Mouse (Mus musculus): ENCODE results near the gene Krtcap2. TPM values are rescaled to one million over a fixed set of nuclear protein-coding genes. Genes with fewer than 3 reads are reported as not detected.

The Krtcap2 gene
- polyA plus RNA-seq, 1 experiment from 2014 or later, result 294 TPM

DNA sequence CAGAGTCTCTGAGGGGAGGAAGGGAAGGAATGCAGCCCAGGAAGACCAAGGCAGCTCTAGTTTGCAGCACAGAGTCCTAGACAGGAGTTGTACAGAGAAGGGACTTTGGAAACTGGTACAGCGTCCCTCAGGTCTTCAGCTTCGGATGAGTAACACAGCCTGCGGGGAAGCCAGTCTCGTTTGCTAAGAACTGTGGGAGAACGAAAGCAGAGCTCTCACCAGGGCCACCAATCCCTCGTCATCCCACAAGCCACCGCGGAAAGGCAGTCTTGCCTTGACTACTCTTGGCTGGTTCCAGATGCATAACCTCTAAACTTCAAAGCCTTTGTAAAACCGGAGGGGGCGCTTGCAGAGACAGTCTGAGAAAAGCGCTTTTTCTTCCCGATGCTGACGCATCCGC lies 53.7 kb downstream of the Krtcap2 start:
- H3K27me3 ChIP-seq, result no peaks in the 10 kb centered on the region
- ATAC-seq (ENCODE audit: insufficient number of reproducible peaks, low FRiP score, low TSS enrichment, low read depth), result no peak
- 0 out of 2 replicates have a peak overlapping the region, but pooled peaks have one; percentile 7 for H3K9ac ChIP-seq
- 3% methylated on average over 14 of the region's 14 CpGs for WGBS
- H3K4me1 ChIP-seq, result peaks cover 18% of the 10 kb centered on the region; the same call in 1 of the 2 replicates
- H3K4me2 ChIP-seq (replicated peaks), result peak overlapping the region; percentile 57
- H3K36me3 ChIP-seq, result no peaks in the 10 kb centered on the region
- H3K27ac ChIP-seq (replicated peaks), result no peak overlapping the region
- peak overlapping the region; percentile 25 for H3K4me3 ChIP-seq (replicated peaks)
- no peaks in the 10 kb centered on the region for H3K9me3 ChIP-seq (replicated peaks)

MicroRNA genes within 50 kb of the gene (microRNA counts, 519-probe panel; counts per million panel counts)
- microRNA mmu-miR-92b, result 1,657 counts per million, percentile 18 among the panel's probes with 10 or more counts

Small RNA genes lying within 50 kb of the gene (microRNA-seq; reads per million reads assigned to microRNA genes)
- 1,247 reads per million, percentile 78 among the genes with 10 or more reads in this experiment for gene Mir92b (ENCODE audit: borderline number of aligned reads)

Other genes starting within 250 kb of the Krtcap2 start
- gene Rusc1, start 152.7 kb upstream of the Krtcap2 start, polyA plus RNA-seq (2015; fragmentation: Nextera tagmentation; extraction: Ambion mirVana), result 25.7 and 28.0 TPM in 2 replicates
- gene Gm43738, start 144.9 kb upstream of the Krtcap2 start, polyA plus RNA-seq (2015; fragmentation: Nextera tagmentation; extraction: Ambion mirVana), result not detected in 2 replicates
- 239 and 242 TPM in 2 replicates for gene Fdps, start 144.0 kb upstream of the Krtcap2 start, polyA plus RNA-seq (2015; fragmentation: Nextera tagmentation; extraction: Ambion mirVana)
- gene Pklr, start 109.8 kb upstream of the Krtcap2 start, polyA plus RNA-seq (2015; fragmentation: Nextera tagmentation; extraction: Ambion mirVana), result 0.15 TPM in 1 of 2 replicates, not detected in the other
- gene Hcn3, start 85.8 kb upstream of the Krtcap2 start, polyA plus RNA-seq (2015; fragmentation: Nextera tagmentation; extraction: Ambion mirVana), result 3.0 and 3.2 TPM in 2 replicates
- gene Clk2, start 81.2 kb upstream of the Krtcap2 start, polyA plus RNA-seq (2015; fragmentation: Nextera tagmentation; extraction: Ambion mirVana), result 29.9 and 33.6 TPM in 2 replicates
- gene Scamp3, start 68.5 kb upstream of the Krtcap2 start, polyA plus RNA-seq (2015; fragmentation: Nextera tagmentation; extraction: Ambion mirVana), result 108 and 109 TPM in 2 replicates
- gene Fam189b, start 62.8 kb upstream of the Krtcap2 start, polyA plus RNA-seq (2015; fragmentation: Nextera tagmentation; extraction: Ambion mirVana), result 34.9 and 37.0 TPM in 2 replicates
- gene Gba, start 43.0 kb upstream of the Krtcap2 start, polyA plus RNA-seq (2015; fragmentation: Nextera tagmentation; extraction: Ambion mirVana), result 49.0 and 55.6 TPM in 2 replicates
- 47.1 and 59.7 TPM in 2 replicates for gene Thbs3, start 30.8 kb upstream of the Krtcap2 start, polyA plus RNA-seq (2015; fragmentation: Nextera tagmentation; extraction: Ambion mirVana)
- gene Mtx1, start 18.9 kb upstream of the Krtcap2 start, polyA plus RNA-seq (2015; fragmentation: Nextera tagmentation; extraction: Ambion mirVana), result 173 and 196 TPM in 2 replicates
- gene Muc1, start 16.9 kb upstream of the Krtcap2 start, polyA plus RNA-seq (2015; fragmentation: Nextera tagmentation; extraction: Ambion mirVana), result 4.0 and 10.2 TPM in 2 replicates
- gene Trim46, start 343 bp downstream of the Krtcap2 start, polyA plus RNA-seq (2015; fragmentation: Nextera tagmentation; extraction: Ambion mirVana), result 5.0 and 5.9 TPM in 2 replicates
- 150 and 173 TPM in 2 replicates for gene Dpm3, start 13.4 kb downstream of the Krtcap2 start, polyA plus RNA-seq (2015; fragmentation: Nextera tagmentation; extraction: Ambion mirVana)
- gene Slc50a1, start 24.6 kb downstream of the Krtcap2 start, polyA plus RNA-seq (2015; fragmentation: Nextera tagmentation; extraction: Ambion mirVana), result 71.8 and 72.2 TPM in 2 replicates
- 55.8 and 57.4 TPM in 2 replicates for gene Efna1, start 35.2 kb downstream of the Krtcap2 start, polyA plus RNA-seq (2015; fragmentation: Nextera tagmentation; extraction: Ambion mirVana)
- gene Efna3, start 77.0 kb downstream of the Krtcap2 start, polyA plus RNA-seq (2015; fragmentation: Nextera tagmentation; extraction: Ambion mirVana), result 42.3 and 47.2 TPM in 2 replicates
- gene Efna4, start 92.1 kb downstream of the Krtcap2 start, polyA plus RNA-seq (2015; fragmentation: Nextera tagmentation; extraction: Ambion mirVana), result 28.1 and 31.0 TPM in 2 replicates
- gene Adam15, start 104.0 kb downstream of the Krtcap2 start, polyA plus RNA-seq (2015; fragmentation: Nextera tagmentation; extraction: Ambion mirVana), result 93.2 and 96.1 TPM in 2 replicates
- 0.13 and 0.21 TPM in 2 replicates for gene Dcst2, start 116.0 kb downstream of the Krtcap2 start, polyA plus RNA-seq (2015; fragmentation: Nextera tagmentation; extraction: Ambion mirVana)
- 0.46 and 0.64 TPM in 2 replicates for gene Dcst1, start 119.3 kb downstream of the Krtcap2 start, polyA plus RNA-seq (2015; fragmentation: Nextera tagmentation; extraction: Ambion mirVana)
- 8.2 and 9.0 TPM in 2 replicates for gene Zbtb7b, start 148.8 kb downstream of the Krtcap2 start, polyA plus RNA-seq (2015; fragmentation: Nextera tagmentation; extraction: Ambion mirVana)
- gene Lenep, start 156.8 kb downstream of the Krtcap2 start, polyA plus RNA-seq (2015; fragmentation: Nextera tagmentation; extraction: Ambion mirVana), result 0.25 and 0.91 TPM in 2 replicates
- 28.5 and 34.6 TPM in 2 replicates for gene Flad1, start 165.9 kb downstream of the Krtcap2 start, polyA plus RNA-seq (2015; fragmentation: Nextera tagmentation; extraction: Ambion mirVana)
- gene Cks1b, start 172.4 kb downstream of the Krtcap2 start, polyA plus RNA-seq (2015; fragmentation: Nextera tagmentation; extraction: Ambion mirVana), result 342 and 356 TPM in 2 replicates
- gene Shc1, start 172.5 kb downstream of the Krtcap2 start, polyA plus RNA-seq (2015; fragmentation: Nextera tagmentation; extraction: Ambion mirVana), result 110 and 113 TPM in 2 replicates
- gene Pygo2, start 184.2 kb downstream of the Krtcap2 start, polyA plus RNA-seq (2015; fragmentation: Nextera tagmentation; extraction: Ambion mirVana), result 47.7 and 51.3 TPM in 2 replicates
- 38.3 and 40.4 TPM in 2 replicates for gene Pbxip1, start 190.7 kb downstream of the Krtcap2 start, polyA plus RNA-seq (2015; fragmentation: Nextera tagmentation; extraction: Ambion mirVana)
- 51.3 and 59.1 TPM in 2 replicates for gene Pmvk, start 208.6 kb downstream of the Krtcap2 start, polyA plus RNA-seq (2015; fragmentation: Nextera tagmentation; extraction: Ambion mirVana)